Mouse (Mus musculus) kidney, postnatal 10 days (tissue): ENCODE results near the gene Alg9.
"Not testable (repeated sequence)": the region's sequence is repeated elsewhere in the genome, so short reads cannot be mapped to it uniquely, and the experiment has no call there.

Experiments used
- DNase-seq: peaks from one replicate; pipeline ENCODE4 v3.0.0; 2021; ENCODE audit warnings: mixed read lengths

The Alg9 gene

DNA sequence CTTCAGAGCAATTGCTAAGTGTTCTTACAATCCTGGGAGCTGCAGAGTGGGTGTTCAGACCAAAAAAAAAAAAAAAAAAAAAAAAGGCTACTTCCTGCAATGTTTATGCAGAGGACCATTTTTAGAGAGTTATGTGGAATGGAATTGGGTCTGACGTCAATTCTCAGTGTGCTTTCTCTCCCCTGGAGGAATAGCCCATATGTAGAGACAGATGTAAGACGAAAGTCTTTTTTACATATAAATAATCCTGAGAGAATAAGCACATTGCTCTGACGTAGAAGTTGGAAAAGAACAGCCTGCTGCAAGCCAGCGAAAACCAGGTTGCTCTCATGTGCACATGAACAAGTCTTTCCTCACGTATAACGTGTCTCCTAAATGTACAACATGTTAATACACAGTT is 44.9 kb downstream of the Alg9 start:
- DNase-seq: no peak

DNA sequence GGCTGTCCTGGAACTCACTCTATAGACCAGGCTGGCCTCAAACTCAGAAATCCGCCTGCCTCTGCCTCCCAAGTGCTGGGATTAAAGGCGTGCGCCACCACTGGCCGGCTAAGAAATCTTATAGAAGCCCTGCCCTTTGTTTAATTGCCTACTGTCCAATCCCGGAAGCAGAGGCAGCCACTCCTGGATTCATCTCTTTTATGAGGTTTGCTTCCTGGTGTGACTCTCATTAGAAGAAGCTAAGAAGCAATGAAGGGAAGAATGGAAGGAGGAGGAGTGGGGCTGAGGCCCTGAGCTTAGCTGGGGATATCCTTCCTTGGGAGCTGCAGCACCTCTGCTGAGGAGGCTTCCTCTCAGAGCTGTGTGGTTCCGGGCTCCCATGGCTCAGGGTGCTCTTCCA is 46.8 kb downstream of the Alg9 start:
- DNase-seq: no peak

DNA sequence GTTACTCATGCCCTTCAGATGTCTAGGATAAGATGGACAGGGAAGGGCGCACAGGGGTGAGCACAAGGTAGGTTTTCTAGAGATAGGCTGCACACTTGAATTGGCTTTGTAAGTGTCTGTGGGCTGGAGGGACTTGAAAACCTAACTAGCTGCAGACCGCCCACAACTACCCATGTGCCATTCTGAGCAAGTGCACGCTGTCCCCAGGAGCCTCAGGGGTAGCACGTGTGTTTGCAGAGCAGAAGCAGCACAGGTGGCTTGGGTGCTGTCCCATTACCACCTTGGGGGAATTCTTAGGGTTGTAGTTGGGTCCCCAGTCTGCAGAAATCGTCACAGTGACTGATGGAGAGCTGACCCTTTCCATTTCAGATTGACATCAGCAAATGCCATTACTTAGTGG is 47.4 kb downstream of the Alg9 start:
- no peak for DNase-seq

GRCm38 (mm10) chr9:50823779-50824453 is 49.1 kb downstream of the Alg9 start:
- no peak for DNase-seq

- no peak for DNase-seq
Measured at GRCm38 (mm10) chr9:50831514-50831913, 56.7 kb downstream of the Alg9 start.

DNA sequence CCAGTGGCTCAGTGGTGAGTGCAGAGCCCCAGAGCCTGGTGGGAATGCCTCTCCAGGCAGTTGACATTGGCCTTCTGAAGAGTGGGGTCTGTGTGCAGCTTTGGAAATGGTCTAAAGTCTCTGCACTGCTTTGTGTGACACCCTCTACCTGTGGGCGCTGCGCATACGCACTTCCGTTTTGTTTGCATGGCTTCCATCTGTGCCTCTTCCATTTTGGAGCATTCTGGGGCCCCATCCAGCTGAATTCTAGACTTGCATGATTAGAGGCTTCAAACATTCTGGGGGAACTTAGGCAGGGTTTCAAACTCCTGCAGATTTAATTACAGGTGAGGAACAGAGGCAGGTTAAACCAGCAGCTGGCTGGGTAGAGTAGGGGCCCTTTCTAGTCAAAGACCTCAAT is 57.3 kb downstream of the Alg9 start:
- no peak for DNase-seq

DNA sequence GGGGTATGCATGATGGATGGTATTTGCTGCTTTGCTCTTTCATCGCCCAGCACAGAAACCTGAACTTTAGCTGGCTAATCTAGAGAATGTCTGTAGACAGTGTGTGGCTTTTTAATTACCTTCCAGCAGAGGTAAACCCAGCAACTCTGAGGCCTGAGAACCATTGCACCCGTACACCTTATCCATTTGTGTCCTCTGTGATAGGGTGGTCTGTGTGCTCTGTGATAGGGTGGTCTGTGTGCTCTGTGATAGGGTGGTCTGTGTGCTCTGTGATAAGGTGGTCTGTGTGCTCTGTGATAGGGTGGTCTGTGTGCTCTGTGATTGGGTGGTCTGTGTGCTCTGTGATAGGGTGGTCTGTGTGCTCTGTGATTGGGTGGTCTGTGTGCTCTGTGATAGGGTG is 57.8 kb downstream of the Alg9 start:
- not testable (repeated sequence) for DNase-seq

- no peak for DNase-seq
Measured at GRCm38 (mm10) chr9:50833786-50834185, 59.0 kb downstream of the Alg9 start.

DNA sequence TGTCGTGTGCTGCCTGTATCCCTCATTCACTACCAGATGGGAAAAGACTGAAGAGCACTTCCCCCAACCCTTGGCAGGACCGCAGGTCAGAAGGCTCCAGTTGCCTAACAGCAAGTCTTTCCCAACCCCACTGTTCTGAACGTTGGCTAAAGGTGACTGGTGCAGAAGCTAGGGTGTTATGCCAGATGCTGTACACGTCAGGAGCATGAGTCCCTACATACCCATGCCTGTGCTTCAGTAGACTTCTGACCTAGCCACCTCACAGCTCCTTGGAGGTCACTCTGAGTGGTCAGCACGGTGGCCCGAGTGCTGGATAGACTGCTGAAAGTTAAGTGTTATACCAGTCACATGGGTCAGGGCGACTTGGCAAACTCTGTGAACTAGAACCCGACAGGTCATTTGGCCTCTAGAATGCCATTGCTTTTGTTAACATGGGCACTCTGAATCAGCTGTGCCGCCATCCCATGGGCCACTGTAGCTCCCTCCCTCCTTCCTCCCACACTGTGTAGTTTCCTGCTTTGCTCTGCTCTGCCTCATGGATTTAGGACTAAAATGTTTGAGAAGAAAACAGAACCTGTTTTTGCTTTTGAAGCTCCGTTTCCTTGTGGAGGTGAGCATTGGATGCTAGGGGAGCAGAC is 60.4 kb downstream of the Alg9 start:
- no peak for DNase-seq

GRCm38 (mm10) chr9:50836097-50836496 is 61.3 kb downstream of the Alg9 start:
- no peak for DNase-seq

DNA sequence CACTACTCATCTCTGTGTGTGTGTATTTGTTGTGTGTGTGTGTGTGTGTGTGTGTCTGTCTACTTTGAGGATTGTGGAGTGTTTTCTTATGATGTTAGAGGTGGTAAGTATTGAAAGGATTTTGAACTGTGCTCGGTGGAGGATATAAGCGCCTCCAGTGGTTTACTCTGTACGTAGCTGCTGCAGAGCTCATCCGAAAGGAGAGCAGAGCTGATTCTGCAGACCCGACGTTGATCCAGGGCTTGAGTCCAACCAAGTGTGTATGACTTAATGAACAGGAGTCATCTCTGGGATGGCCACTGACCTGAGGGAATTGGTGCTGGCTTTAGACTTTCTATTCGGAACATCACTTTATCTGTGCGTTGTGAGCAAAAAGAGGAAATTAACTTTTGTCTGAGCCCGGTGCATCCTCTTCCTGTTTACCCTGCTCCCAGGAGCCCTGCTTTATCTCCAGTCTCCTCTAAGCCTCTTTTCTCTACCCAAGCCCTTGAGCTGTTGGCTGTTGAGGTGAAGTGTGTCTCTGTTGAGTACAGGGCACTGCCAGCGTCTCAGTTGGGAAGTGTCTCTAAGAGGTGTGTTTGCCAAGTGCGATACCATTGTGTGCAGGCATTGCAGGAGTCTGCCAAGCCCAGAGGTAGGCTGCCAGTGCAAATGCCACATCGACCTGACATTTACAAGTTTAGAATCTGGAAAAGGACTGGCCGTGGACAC is 66.4 kb downstream of the Alg9 start:
- DNase-seq: no peak

DNA sequence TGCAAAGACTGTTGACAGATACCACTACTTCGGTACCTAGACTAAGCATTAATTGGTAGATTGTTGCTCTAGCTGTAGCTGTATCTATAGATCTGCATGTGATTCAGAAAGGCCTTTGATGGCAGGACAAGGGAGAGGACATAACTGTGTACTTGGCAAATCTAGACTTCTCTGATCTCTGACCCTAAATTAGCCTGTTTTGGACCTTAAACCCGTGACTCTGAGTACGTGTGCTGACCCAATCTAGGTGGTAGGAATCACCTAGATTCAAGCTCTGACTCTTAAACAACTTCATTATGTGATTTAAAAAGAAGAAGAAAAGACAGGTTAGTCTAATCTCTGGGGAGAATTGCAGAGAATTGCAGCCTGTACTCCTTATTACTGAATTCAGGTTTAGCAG is 70.3 kb downstream of the Alg9 start, which contains the start of gene Ppp2r1b:
Gene Ppp2r1b (plus strand): TSS at position 221 of the 400 bp plus-strand sequence.
- DNase-seq: no peak

GRCm38 (mm10) chr9:50845547-50845946 is 70.7 kb downstream of the Alg9 start:
- DNase-seq: peak; percentile 66

DNA sequence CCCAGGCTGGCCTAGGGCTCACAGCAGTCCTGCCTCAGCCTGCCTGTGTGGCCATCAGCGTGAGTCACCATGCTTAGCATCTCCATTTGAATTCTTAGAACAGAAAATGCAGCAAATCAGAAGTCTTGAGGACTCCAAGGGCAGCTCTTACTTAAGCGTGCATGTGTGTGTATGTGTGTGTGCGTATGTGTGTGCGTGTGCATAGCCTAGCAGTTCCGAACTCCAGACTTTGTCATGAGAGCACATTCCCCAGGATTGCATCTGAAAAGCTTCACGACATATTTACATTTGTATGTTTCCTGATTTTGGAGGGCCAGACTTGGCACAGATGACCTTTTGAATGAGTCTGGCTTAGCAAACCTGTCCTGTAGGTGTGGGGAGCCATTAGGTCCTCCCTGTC is 72.3 kb downstream of the Alg9 start:
- no peak for DNase-seq

GRCm38 (mm10) chr9:50847606-50848368 is 73.0 kb downstream of the Alg9 start:
- no peak for DNase-seq

- peak; percentile 31 for DNase-seq
Measured at GRCm38 (mm10) chr9:50848821-50849220, 74.0 kb downstream of the Alg9 start.

GRCm38 (mm10) chr9:50849249-50849648 is 74.4 kb downstream of the Alg9 start:
- DNase-seq: peak; percentile 96

DNA sequence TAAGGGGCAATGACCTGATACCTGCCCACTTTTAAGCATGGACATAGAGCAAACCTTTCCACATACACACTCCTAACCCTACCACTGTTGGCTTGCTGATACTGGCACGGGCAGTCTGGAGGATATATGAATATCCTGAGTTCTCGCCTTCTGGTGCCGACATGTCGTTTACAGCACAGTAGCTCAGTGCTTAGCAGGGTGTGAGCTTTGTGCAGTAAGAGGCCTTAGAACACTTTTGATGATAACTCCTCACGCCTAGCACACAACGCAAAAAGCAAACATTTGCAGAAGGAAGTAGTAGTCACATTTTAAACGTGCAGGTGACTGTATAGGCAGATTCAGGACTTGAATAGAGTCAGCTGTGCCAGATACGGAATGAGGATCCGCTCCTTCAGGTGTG is 74.9 kb downstream of the Alg9 start:
- DNase-seq: no peak

DNA sequence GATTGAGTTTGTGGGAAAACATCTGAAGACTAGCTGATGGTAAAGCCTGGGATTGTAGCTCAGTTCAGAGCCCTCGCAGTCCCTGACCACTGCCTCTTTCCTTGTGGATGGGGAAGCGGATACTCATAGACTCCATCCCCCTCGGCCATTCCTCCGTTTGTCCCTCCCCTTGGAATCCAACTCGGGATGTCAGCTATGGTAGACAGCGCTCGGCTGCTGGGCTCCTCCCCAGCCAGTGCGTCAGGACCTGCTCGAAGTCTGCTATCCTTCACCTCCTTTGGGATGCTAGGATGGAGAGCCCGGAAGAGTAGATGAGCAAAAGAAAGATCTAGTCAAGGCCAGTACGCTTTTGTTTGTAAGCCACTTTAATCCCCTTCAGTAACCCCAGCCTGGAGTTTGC is 75.5 kb downstream of the Alg9 start:
- peak; percentile 54 for DNase-seq

- no peak for DNase-seq
Measured at GRCm38 (mm10) chr9:50850713-50851112, 75.9 kb downstream of the Alg9 start.

GRCm38 (mm10) chr9:50852634-50853349 is 78.0 kb downstream of the Alg9 start:
- DNase-seq: peak; percentile 35

GRCm38 (mm10) chr9:50854376-50854775 is 79.6 kb downstream of the Alg9 start:
- DNase-seq: no peak
